Mouse (Mus musculus): ENCODE data around the gene Akr1a1. TPM values are rescaled to one million over a fixed set of nuclear protein-coding genes. Genes with fewer than 3 reads are reported as not detected.
A peak's percentile ranks its signal among the peaks of the same experiment; 100 is the strongest.

The Akr1a1 gene
- polyA plus RNA-seq, 1 experiment = 1,056 TPM

- no peak for DNase-seq (ENCODE audit: low read depth)
These were observed 8.0 kb upstream of the Akr1a1 start for GRCm38 (mm10) chr4:116659474-116659873.

DNA sequence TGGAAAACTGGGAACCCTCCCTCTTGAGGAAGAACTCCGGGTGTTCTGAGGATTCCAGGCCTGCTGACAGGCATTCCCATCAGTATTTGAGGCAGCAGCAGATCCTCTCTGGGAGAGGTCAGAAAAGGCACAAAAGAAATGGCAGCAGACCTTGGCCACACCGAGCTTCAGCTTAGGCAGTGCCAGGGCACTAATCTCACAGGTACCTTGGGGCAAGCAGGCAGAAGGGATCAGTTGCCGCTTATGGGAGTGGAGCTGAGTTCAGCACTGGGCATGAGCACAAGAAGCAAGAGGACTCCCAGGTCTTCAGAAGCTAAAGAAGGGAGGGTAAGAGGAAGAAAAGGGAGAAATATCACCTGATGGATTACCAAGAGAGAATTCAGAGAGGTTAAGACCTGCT is 6.5 kb upstream of the Akr1a1 start:
- no peak for DNase-seq (ENCODE audit: low read depth)

DNA sequence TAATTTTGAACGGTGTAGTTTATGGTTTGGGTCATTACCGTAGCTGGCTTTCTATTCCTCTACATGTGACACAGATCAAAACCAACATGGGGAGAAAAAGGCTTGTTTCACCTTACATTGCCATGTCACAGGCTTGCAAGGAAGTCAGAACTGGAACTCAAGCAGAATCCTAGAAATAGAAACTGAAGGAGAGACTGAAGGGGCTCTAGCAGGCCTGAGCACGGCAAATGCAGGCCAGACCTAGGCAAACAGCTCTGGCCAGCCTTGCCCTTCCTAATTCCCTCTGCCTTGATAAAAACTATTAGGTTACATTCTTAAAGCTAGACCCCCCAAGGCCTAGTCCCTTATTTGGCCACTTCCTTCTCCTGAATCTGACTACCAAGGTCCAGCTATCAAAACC is 4.2 kb upstream of the Akr1a1 start:
- DNase-seq (ENCODE audit: low read depth) = no peak

GRCm38 (mm10) chr4:116655100-116655499 is 3.6 kb upstream of the Akr1a1 start:
- no peak for DNase-seq (ENCODE audit: low read depth)

DNA sequence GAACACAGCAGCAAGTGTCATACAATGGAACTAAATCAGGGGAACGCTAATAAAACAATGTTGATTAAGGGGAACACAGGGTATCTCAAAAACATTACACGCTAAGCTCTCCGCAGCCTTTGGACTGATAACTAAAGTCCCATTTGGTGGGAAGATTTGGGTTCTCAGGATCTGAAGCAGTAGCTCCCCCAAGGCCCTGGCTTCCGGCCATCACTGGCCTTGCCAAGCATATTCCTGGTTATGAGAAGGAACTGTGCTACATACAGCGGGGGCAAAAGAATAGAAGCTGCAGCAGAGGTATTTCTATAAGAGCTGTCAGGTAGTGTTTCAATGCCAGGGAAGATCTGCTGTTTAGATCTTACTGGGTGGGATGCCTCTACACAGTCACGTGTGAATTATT is 1.7 kb upstream of the Akr1a1 start:
- no peak for DNase-seq (ENCODE audit: low read depth)

DNA sequence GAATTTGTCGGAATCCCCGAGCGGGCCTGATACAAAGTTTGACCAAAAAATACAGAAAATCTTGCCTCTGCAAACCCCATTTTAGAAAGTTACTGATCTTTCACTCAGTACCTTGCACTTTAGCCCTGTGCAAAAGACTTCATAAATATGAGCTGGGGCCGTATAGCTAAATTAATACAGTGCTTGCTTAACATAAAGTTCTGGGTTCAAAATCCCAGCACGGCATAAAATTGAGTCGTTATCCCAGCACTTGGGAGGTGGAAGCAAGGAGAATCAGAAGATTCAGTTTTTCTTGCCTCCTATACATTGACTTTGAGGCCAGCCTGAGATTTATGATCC is 286 bp upstream of the Akr1a1 start:
- no peak for DNase-seq (ENCODE audit: low read depth)

DNA sequence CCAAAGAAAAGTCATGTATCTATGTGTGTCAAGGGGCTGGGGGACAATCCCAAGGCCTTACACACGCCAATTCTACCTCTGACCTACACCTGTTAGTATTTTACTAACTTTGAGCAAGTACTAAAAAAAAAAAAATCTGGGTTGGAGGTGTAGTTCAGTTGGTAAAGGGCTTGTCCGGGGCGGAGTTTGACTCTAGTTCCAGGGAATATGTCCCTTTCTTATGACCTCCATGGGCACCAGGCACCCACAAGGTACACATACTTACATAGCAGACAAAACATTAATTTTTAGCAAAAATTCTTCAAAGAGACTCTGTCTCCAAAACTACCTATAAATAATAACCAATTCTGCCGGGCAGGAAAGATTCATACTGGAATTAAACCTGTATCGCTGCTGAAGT is 1.1 kb downstream of the Akr1a1 start:
- no peak for DNase-seq (ENCODE audit: low read depth)

DNA sequence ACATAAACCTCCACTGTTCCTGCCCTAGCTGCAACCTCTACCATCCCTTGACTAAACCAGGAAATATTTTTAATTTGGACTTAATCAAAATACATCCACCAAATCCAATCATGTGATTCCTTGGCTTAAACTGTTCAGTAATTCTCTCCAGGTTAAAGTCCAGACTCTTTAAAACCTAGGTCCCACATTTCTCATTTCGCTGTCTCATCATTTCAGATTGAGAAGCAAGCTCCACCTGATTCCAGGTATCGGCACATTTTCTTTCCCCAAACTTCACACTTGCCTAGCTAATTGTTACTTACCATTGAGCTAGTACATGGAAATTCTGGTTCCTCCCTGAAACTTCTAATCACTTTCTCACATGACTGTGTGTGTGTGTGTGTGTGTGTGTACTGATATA is 2.1 kb downstream of the Akr1a1 start:
- no peak for DNase-seq (ENCODE audit: low read depth)

DNA sequence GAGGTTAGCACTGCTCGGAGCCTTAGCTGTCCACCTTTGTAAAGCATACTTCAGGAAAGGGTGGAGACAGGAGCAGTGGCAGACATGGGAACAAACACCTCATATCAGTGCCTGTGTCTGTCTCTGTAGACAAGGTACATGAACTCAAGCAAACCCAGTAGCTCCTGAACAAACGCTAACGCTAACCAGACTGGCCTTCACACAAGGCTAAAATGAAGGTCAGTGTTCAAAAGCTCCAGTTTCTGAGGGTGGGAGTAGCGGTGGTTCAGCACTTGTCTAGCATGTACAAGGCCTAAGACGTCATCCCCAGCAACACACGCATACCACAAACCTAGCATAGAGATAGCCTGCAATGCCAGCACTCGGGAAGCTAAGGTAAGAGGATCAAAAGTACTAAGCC is 5.9 kb downstream of the Akr1a1 start:
- no peak for DNase-seq (ENCODE audit: low read depth)

DNA sequence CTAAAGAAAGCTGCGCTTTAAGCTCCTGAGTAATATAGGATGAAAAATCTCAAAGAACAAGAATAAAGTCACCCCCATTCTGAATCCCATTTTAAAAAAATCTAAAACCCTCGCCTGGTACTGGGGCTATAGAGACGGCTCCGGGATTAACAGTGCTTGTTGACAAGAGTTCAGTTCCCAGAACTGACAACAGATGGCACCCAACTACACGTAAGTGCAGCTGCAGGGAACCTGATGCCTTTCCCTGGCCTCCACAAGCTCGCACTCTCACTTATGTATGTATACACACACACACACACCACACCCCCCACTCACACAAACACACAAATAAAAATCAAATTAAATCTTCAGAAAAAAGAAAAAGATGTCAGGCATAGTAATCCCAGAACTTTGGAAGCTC is 7.2 kb downstream of the Akr1a1 start:
- DNase-seq (ENCODE audit: low read depth) = no peak

DNA sequence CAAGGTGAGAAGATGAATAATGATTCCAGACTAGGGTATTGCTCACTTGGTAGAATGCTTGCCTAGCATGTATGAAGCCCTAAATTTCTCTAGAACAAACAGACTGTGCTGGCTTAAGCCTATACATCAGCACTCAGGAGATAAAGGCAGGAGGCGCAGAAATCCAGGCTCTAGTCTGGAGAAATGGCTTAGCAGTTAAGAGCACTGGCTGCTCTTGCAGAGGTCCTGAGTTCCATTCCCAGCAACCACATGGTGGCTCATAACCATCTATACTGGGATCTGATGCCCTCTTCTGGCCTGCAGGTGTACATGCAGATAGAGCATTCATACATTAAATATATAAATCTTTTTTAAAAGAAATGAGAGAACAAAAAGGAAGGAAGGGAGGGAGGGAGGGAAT is 9.4 kb downstream of the Akr1a1 start:
- DNase-seq (ENCODE audit: low read depth) = no peak

GRCm38 (mm10) chr4:116638821-116639220 is 12.7 kb downstream of the Akr1a1 start:
- DNase-seq (ENCODE audit: low read depth) = no peak

- DNase-seq (ENCODE audit: low read depth) = no peak
These were observed 16.3 kb downstream of the Akr1a1 start for GRCm38 (mm10) chr4:116635197-116635596.

- DNase-seq (ENCODE audit: low read depth) = peak; percentile 45
These were observed 23.5 kb downstream of the Akr1a1 start, which contains the start of gene Nasp for GRCm38 (mm10) chr4:116627722-116628662. Gene Nasp (minus strand): TSS chr4:116627941.

DNA sequence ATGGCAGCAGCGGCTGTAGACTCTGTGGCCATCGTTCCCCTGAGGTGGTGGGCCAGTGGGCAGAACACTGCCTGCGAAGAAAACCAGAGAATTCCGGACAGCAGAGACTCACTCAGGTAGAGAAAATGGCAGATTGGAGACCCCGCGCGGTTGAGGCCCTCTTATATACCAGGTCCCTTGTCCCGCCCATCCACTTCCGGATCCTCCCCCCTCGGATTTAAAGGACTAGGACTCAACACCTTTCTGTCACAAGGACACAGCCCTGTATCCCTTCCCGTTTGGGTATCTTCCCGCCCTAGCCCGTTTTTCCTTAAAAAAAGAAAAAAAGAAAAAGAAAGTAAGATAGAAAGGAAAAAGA is 24.1 kb downstream of the Akr1a1 start:
- DNase-seq (ENCODE audit: low read depth) = peak; percentile 62

DNA sequence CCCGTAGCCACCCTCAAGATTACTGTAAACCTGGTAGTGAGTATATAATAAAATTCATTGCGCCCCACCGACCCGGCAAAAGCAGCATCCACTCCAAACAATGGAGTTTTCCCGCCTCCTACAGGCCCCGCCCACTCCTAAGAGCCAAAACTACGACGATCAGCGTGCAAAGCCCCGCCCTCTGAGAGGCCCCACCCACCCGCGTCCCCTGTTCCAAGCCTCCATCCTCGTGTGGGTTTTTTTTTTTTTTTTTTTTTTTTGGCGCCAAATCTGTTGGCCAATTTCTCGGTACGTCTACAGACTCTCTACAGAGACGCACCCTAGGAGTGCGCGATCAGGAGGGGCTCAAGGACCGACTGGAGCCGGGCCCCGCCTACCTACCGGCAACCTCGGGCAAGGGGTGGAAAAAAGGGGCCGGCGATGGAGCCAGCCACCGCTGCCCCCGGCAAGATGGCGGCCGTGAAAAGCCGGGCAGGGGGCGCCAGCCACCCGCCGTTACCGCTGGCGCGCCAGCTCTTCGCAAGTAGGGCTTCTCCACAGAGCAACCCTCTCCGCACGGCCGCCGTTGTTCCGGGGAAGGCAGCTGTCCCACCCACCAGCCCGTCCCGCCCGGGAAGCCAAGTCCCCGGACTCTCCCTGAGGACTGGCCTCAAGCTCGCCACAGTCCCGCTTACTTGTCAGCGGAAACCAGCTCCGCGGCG is 24.7 kb downstream of the Akr1a1 start:
- no peak for DNase-seq (ENCODE audit: low read depth)

- DNase-seq (ENCODE audit: low read depth) = no peak
These were observed 26.6 kb downstream of the Akr1a1 start for GRCm38 (mm10) chr4:116624831-116625230.

DNA sequence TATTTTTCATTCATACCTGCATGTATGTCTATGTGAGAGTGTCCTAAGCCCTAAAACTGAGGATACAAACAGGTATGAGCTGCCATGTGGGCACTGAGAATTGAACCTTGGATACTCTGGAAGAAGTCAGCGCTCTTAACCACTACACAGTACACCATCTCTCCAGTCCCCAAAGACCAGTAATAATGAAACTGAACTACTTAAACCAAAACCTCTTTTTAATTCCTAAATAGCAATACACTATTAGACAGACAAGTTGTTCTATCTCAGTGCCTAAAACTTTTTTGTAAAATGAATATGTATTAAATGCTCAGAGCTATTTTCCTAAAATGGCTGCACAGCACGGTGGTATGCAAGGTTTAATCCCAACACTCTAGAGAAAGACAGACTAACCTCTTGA is 36.2 kb downstream of the Akr1a1 start:
- DNase-seq (ENCODE audit: low read depth) = no peak

GRCm38 (mm10) chr4:116612621-116613020 is 38.9 kb downstream of the Akr1a1 start:
- DNase-seq (ENCODE audit: low read depth) = no peak

GRCm38 (mm10) chr4:116596978-116597881 is 54.2 kb downstream of the Akr1a1 start:
- peak; percentile 55 for DNase-seq (ENCODE audit: low read depth)

DNA sequence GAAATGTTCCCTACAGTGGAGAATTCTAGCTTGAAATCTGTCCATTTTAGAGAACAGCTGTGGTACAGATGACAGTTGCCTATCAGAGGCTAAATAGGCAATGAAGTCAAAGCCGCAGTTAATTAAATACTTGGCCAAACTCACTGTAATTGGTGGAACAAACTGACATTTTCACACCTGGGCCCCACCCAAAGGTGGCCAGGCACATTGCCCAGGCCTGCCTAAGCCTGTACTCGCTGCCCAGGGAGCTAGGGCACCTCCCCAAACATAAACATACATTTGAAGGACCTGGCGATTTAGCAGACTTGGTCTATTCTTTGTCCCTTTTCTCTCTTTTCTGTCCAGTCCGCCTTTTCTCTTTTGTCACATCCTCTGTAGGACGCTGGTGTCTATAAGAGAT is 55.1 kb downstream of the Akr1a1 start, which contains the start of gene Ccdc17:
Ccdc17 (plus strand) TSS at position 276 of the 400 bp plus-strand sequence.
- DNase-seq (ENCODE audit: low read depth) = no peak

DNA sequence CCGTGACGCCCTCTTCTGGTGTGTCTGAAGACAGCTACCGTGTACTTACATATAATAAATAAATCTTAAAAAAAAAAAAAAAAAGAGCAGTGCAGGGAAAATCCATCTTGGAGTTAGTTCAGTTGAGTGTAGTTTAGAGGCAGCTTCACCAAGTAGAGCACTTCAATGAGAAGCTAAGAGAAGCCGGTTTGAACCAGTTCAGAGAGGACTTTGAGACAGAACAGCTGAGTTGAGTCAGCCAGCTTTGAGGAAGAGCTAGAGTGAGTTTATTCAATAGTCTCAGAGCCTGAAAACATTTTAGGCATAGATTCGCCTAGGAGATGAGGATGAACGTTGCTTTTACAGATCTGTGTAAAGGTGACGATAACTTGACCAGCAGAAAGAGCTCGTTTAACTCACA is 55.7 kb downstream of the Akr1a1 start:
- no peak for DNase-seq (ENCODE audit: low read depth)

All from gonadal fat pad, adult 2 months (tissue).